Mouse (Mus musculus) lung, postnatal 14 days (tissue): ENCODE measurements at regions not wholly inside any gene's neighbourhood (a gene's known extent, or its start where the extent isn't known, plus 50 kb on each side); places are given as distances from the start of the nearest gene placed in this dataset.

Source experiments
- DNase-seq: peaks from one replicate; pipeline ENCODE4 v3.0.0; 2021

DNA sequence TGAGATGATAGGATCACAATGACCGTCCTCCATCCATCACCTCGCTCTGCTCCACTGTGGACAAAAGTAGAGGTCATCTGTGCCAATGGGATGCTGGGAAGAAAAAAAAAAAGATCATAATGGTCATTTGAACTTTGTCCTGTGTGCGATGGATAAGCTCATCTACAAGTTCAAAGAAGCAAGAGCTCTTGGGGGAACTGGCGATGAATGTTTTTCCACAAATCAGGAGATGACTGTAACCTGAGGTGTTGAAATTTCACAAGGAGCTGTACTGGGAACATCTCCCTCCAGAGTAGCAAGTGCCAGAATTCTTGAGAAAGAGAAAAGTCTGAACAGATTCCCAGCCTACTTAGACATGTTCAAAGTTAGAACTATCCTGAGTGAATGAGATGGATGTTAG, 287.0 kb downstream of the Tns3 start:
- no peak for DNase-seq

GRCm38 (mm10) chr11:8365545-8365944, 298.8 kb downstream of the Tns3 start:
- no peak for DNase-seq

- DNase-seq = no peak
Measured at GRCm38 (mm10) chr11:8364703-8365433, 299.5 kb downstream of the Tns3 start.

DNA sequence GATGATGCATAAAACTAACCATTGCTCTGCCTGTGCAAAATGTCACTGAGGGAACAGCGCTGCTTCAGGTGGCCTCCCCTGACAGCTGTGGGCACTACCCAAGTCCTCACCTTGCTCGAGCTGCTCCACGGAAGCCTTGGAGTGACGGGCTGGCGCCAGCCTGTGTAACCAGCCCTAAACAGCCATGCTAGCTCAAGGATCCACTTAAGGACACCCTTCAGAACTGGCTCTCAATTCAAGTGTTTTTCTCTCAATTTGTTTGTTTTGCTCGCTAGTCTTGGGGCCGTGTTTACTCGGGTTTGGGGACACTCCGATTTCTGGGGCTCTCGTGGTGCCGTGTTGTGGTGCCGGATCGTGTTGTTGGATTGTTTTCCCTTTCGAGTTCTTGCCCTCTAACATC, 319.4 kb downstream of the Tns3 start:
- peak; percentile 43 for DNase-seq

- peak; percentile 71 for DNase-seq
Measured at GRCm38 (mm10) chr11:8302347-8303188, 361.8 kb downstream of the Tns3 start.

DNA sequence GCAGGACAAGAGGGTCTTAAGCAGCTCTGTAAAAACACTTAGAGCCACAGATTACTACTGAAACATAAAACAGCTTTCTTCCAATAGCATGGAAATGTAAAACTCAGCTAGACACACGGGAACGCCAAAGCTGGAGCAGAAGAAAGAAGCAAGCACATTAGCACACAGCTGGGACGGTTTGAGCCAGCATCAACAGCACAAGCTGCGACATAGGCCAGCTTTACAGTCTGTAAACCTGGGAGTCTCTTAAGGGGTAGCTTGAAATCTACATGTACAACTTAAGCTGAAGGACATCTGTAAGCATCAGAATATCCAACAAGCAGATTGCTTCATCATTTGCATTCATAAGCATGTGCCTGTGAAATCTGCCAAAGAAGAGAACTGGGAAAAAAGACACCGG, 366.9 kb downstream of the Tns3 start:
- DNase-seq = no peak

- no peak for DNase-seq
Measured at GRCm38 (mm10) chr11:8293322-8294014, 370.9 kb downstream of the Tns3 start.

DNA sequence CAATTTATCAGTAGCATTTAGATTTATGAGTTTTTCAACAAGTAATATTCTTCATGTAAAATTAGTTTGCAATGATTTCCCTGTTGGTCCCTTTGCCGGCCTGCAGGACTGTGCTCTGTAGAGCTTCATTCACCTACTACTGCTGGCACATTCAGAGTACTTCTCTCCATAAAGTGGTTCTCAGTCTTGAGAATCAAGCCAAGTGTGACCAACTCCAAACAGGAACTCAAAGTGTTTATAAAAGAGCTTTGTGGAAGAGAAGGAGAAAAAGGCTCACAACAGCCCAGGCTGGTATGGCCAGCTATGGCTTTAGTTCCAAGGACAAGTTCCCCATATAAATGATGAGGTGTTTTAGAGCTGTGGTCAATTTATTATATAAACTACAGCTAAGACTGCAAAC, 379.1 kb downstream of the Tns3 start:
- no peak for DNase-seq

DNA sequence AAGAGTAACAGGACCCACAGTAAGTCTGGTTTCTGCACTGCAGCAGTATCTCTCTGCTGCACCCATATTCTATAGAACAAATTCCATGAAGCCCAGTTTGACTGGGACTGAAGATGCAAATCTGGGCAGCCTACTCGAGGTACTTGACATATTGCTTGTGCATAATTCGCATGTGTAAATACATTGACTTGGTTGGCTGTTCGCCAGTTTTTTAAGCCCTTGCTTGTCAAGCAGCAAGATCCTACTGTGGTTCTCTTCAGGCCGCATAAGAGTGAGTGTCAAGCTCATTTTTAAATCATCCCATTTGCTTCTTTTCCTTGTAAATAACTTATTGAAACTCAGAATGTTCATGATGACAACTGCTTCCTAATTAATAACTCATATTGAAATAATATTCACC, 389.1 kb downstream of the Tns3 start:
- DNase-seq = no peak

GRCm38 (mm10) chr11:8269171-8269570, 395.2 kb downstream of the Tns3 start:
- DNase-seq = no peak

DNA sequence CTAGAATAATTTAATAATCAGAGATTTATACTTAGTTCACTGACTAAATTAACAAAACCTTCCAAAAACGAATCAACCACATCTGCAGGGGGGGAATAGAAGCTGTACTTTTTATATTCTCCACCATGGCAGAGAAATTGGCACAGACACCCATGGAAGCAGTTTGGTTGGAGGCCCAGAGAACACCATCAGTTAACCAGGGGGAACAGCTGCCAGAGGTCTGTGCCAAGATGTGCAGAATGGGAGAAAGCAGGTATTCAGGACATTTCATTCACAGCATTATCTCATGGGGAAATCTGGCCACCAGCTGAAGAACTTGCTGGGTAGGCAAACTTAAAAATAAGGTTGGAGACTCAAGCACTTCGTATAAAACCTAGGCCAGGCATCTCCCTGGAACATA, 410.3 kb downstream of the Tns3 start:
- no peak for DNase-seq

DNA sequence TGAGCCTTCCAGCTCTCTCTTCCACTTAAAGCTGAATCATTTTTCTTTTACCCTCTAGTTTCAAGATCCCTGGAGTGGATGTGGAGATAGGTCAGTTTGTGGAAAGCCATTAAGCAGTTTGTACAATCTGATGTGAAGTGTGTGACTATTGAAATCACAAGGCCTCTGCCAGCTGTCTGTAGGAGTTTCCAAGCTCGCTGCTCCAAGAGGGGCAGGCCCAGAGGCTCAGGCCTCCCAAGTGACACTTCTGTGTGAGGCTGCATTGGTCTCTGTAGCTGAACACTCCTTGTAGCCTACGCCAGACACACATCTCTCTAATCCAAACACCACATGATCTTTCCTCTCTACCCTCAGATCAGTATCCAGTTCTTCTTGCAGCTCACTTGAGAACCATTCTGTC, 413.0 kb downstream of the Tns3 start:
- DNase-seq = peak; percentile 29

DNA sequence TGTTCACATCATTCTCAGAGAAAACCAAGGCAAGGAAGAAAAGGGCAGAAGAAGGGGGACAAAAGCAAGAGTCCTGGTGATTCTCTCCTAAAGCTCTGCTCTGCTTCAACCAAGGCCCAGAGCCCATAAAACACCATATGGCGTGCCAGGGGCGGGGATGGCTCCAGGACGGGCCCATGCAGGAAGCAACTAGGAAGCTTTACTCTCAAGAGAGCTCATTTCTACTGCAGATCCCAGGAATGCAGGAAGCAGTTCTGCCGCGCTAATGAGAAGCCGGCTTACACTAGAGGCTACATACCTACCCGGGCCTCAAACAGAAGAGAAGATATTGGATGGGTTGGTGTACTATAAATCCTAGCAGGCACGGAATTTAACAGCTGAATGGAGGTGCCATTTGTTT, 414.9 kb downstream of the Tns3 start:
- DNase-seq = no peak

- peak; percentile 56 for DNase-seq
Measured at GRCm38 (mm10) chr11:8247535-8247934, 416.8 kb downstream of the Tns3 start.

DNA sequence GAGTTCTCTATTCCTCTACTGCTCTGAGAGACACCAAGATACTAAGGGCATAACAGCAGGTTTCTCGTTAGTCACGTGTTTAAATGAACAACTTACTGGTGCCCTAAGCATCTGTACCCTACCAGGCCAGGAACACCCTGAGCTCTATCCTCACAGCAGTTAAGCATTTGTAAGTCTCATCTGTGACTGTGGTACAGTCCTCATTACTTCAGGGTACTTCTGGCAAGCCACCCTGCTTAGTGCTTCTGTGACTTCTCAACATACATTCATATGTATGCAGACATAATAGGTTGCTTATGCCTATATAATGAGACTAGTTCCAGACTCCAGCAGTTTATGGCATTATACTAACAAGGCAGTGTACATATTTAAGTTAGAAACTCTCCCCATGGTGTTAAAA, 417.3 kb downstream of the Tns3 start:
- DNase-seq = no peak

DNA sequence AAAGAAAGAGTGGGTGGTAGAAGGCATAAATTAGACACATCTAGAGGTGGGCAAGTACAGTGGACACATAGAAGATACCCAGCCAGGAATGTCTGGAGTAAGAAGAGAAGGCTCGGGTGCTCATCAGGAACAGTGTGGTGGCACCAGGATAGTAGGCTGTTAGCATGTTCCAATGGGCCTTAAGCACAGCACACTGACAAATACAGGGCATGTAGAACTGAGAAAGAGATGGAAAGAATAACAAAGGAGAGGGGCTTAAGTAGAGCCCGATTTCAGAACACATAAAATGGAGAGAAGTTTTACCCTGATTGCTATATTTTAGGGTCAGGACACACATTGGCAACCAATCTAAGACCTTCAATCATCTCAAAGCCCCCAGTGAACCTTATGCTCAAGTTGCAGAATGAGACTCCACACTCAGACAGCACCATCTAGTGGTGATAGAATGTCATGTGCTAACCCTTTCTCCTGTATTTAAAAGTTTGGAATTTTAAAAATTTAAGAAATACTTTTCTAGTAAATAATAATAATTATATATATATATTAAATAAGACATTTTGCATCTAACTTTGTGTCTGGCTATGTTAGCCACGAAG, 418.8 kb downstream of the Tns3 start:
- DNase-seq = no peak

DNA sequence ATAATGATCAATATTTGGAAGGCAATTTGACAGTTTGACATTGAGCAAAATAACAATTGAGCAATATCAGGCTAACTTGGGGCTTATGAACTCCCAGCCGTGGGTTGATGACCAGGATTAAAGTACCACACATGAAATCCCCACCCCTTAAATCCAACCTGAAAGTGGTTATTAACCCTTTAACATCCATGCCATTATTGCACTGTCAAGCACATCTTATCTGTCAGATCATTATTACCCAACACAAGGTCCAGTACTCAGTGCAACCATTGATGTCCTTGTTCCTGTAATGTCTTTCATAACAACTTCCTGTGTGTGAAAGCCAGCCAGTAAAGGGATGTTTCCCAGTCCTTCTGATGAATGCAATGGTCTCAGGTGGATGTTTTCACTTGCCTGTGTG, 425.8 kb downstream of the Tns3 start:
- DNase-seq = no peak

DNA sequence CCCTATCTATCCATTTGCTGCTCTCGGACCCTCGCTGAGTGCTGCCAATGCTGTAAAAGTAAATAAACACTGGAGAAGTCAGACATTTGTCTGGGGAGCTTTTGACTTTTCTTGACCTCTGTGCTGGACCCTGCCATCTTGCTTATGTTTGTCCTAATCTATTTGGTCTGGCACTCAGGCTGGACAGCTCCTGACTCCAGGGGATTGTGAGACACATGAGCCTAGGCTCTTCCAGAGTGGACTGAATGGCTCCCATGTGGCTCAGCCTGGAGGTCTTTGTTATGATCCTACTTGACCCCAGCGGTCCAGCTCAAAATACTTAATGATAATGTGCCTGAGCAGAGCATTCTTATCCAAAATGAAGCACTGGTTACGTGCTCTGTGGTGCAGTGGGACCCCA, 426.8 kb downstream of the Tns3 start:
- no peak for DNase-seq

DNA sequence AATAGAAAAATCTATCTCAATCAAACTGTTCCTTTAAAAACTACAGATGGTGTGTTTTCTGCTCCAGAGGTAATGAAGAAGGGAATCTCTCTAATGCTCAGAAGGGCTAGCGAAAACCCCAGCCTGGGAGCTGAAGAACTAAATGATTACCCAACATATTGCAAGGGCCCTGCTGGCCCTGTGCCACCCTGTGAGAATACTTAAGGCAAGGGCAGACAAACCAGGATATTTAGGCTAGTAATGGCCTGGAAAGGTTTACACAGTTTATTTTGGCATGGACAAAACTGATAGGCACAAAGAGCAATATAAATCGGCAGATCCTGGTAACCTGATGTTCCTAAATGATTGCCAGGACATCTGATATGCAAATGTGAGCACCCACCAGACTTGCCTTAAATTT, 428.3 kb downstream of the Tns3 start:
- peak; percentile 58 for DNase-seq

- no peak for DNase-seq
Measured at GRCm38 (mm10) chr11:8232636-8233189, 431.6 kb downstream of the Tns3 start.

GRCm38 (mm10) chr11:8229787-8230186, 434.5 kb downstream of the Tns3 start:
- DNase-seq = peak; percentile 55

- DNase-seq = no peak
Measured at GRCm38 (mm10) chr11:8227772-8228425, 436.4 kb downstream of the Tns3 start.

GRCm38 (mm10) chr11:8224366-8224765, 440.0 kb downstream of the Tns3 start:
- no peak for DNase-seq
